Mouse (Mus musculus): ENCODE results near the gene Fanci. TPM values are rescaled to one million over a fixed set of nuclear protein-coding genes. Genes with fewer than 3 reads are reported as not detected.

Gene Fanci
- polyA plus RNA-seq (2015; fragmentation: Nextera tagmentation; extraction: Ambion mirVana), result 1.2 TPM in 2 replicates

DNA sequence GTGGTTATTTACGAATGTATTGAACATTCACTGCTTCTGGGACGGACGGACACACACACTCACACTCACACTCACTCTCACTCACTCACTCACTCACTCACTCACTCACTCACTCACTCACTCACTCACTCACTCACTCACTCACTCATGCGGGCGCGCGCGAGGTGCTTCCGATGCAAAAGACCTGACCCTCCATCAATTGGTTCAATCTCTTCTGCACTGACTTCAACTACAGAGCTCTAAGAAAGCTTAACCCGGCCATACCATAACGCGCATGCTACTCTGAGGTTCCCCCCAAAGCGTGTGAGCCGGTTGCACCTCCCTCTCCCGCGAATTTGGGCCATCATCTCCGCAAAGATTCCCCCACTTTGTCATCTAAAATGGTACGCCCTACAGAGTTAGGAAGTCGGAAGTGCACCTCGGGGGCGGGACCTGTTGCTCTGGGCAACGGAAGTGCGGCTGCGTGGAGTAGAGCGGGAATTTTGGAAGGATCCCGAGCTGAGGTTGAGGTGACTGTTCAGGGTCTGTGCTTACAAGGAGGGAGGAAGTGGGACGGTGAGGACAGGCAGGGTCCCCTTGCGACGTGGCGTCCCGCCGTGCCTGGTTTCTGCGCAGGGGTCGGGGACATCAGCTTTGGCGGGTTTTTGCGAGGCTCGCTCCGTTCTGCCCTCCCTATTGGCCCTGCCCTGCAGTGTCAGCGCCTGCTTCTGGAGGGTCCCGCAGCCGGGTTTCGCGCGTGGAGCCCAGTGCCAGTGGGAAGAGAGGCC, at the start of gene Fanci:
Gene Fanci (plus strand): TSS at position 47 of the 767 bp plus-strand sequence.
- Histone ChIP-seq H3K4me2 (replicated peaks; ENCODE audit: low read depth) (peak within 1 kb of the TSS; percentile 81), H3K36me3 (ENCODE audit: control insufficient read depth, insufficient read depth) (no peaks in the 10 kb centered on the region), H3K27me3 (replicated peaks; ENCODE audit: control insufficient read depth, insufficient read depth, low read length) (no peaks in the 10 kb centered on the region), H3K9me3 (ENCODE audit: control insufficient read depth) (no peaks in the 10 kb centered on the region), H3K9ac (ENCODE audit: low read depth, low read length) (peak within 1 kb of the TSS; percentile 53), H3K4me3 (ENCODE audit: low read depth, low read length) (peak within 1 kb of the TSS; percentile 51), H3K4me1 (replicated peaks; ENCODE audit: control insufficient read depth, insufficient read depth, low read length) (no peaks in the 10 kb centered on the region), H3K27ac (ENCODE audit: low read depth, low read length) (peak within 1 kb of the TSS; percentile 69)
- TF ChIP-seq CTCF (IDR thresholded peaks at IDR 0.05; ENCODE audit: low read depth), result no peak
- WGBS, result under 1% methylated on average over 44 of the region's 44 CpGs
- ATAC-seq, result peak; percentile 91

- peak; percentile 79 for TF ChIP-seq CTCF (IDR thresholded peaks at IDR 0.05; ENCODE audit: low read depth)
- ATAC-seq, result no peak
- 55% methylated on average over 4 of the region's 4 CpGs for WGBS
- Histone ChIP-seq H3K27ac (ENCODE audit: low read depth, low read length) (no peak overlapping the region), H3K9me3 (ENCODE audit: control insufficient read depth) (no peaks in the 10 kb centered on the region), H3K4me3 (ENCODE audit: low read depth, low read length) (no peak overlapping the region), H3K4me1 (replicated peaks; ENCODE audit: control insufficient read depth, insufficient read depth, low read length) (no peaks in the 10 kb centered on the region), H3K9ac (ENCODE audit: low read depth, low read length) (no peak overlapping the region), H3K36me3 (ENCODE audit: control insufficient read depth, insufficient read depth) (peaks cover 47% of the 10 kb centered on the region), H3K27me3 (replicated peaks; ENCODE audit: control insufficient read depth, insufficient read depth, low read length) (no peaks in the 10 kb centered on the region), H3K4me2 (replicated peaks; ENCODE audit: low read depth) (no peak overlapping the region)
Observed at GRCm38 (mm10) chr7:79345902-79346301, 45.8 kb upstream of the Fanci start.

GRCm38 (mm10) chr7:79346555-79347075, 45.1 kb upstream of the Fanci start:
- no peak for TF ChIP-seq CTCF (IDR thresholded peaks at IDR 0.05; ENCODE audit: low read depth)
- ATAC-seq, result no peak
- no peak overlapping the region for H3K9ac ChIP-seq (ENCODE audit: low read depth, low read length)
- no peaks in the 10 kb centered on the region for H3K9me3 ChIP-seq (ENCODE audit: control insufficient read depth)
- no peak overlapping the region for H3K4me3 ChIP-seq (ENCODE audit: low read depth, low read length)
- no peak overlapping the region for H3K27ac ChIP-seq (ENCODE audit: low read depth, low read length)
- peaks cover 54% of the 10 kb centered on the region for H3K36me3 ChIP-seq (ENCODE audit: control insufficient read depth, insufficient read depth)
- no peak overlapping the region for H3K4me2 ChIP-seq (replicated peaks; ENCODE audit: low read depth)
- H3K27me3 ChIP-seq (replicated peaks; ENCODE audit: control insufficient read depth, insufficient read depth, low read length), result no peaks in the 10 kb centered on the region
- 79% methylated on average over 8 of the region's 8 CpGs for WGBS
- H3K4me1 ChIP-seq (replicated peaks; ENCODE audit: control insufficient read depth, insufficient read depth, low read length), result no peaks in the 10 kb centered on the region

DNA sequence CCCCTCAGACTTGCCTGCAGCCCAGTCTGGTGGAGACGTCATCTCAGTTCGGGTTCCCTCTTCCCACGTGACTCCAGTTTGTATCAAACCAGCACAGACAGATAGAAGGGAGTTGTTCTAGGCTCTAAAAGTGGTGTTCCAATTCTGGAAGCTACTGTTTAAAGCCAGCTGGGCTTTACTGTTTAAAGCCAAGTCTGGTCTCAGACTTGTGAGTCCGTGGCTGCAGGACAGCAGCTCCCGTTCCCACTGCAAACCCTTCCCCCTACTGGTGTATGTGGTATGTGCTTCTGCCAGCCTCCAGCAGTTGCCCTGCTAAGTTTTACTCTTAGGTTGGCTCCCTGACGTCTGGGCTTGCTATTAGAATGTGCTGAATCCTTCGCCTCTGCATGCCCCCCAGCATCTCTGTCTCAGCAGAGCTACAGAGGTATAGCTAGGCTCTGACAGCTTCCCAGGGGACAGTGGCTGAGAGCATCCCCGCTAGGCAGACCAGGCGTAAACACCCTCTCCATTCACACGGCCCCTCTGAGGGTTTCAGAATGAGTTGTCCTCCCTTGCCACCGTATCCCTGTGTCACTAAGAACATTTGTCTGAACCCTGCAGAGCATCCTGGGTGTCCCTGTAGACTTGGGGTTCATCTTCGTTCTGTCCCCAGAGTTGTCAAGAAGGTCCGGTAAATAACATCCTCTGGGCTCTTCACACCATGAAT, 44.5 kb upstream of the Fanci start:
- H3K4me2 ChIP-seq (replicated peaks; ENCODE audit: low read depth), result no peak overlapping the region
- peaks cover 60% of the 10 kb centered on the region for H3K36me3 ChIP-seq (ENCODE audit: control insufficient read depth, insufficient read depth)
- no peak overlapping the region for H3K4me3 ChIP-seq (ENCODE audit: low read depth, low read length)
- H3K27me3 ChIP-seq (replicated peaks; ENCODE audit: control insufficient read depth, insufficient read depth, low read length), result no peaks in the 10 kb centered on the region
- TF ChIP-seq CTCF (IDR thresholded peaks at IDR 0.05; ENCODE audit: low read depth), result peak; percentile 26; the same call in 1 of the 2 replicates
- H3K27ac ChIP-seq (ENCODE audit: low read depth, low read length), result no peak overlapping the region
- ATAC-seq, result no peak
- H3K9ac ChIP-seq (ENCODE audit: low read depth, low read length), result no peak overlapping the region
- H3K9me3 ChIP-seq (ENCODE audit: control insufficient read depth), result no peaks in the 10 kb centered on the region
- H3K4me1 ChIP-seq (replicated peaks; ENCODE audit: control insufficient read depth, insufficient read depth, low read length), result no peaks in the 10 kb centered on the region
- whole genome bisulfite sequencing, result 82% methylated on average over 13 of the region's 13 CpGs

- Histone ChIP-seq H3K36me3 (ENCODE audit: control insufficient read depth, insufficient read depth) (peaks cover 62% of the 10 kb centered on the region), H3K9ac (ENCODE audit: low read depth, low read length) (no peak overlapping the region), H3K27me3 (replicated peaks; ENCODE audit: control insufficient read depth, insufficient read depth, low read length) (no peaks in the 10 kb centered on the region), H3K4me1 (replicated peaks; ENCODE audit: control insufficient read depth, insufficient read depth, low read length) (no peaks in the 10 kb centered on the region), H3K27ac (ENCODE audit: low read depth, low read length) (no peak overlapping the region), H3K4me3 (ENCODE audit: low read depth, low read length) (no peak overlapping the region), H3K4me2 (replicated peaks; ENCODE audit: low read depth) (no peak overlapping the region), H3K9me3 (ENCODE audit: control insufficient read depth) (no peaks in the 10 kb centered on the region)
- WGBS, result 91% methylated on average over 8 of the region's 8 CpGs
- TF ChIP-seq CTCF (IDR thresholded peaks at IDR 0.05; ENCODE audit: low read depth), result no peak
- ATAC-seq, result no peak
Observed at GRCm38 (mm10) chr7:79348816-79349215, 42.9 kb upstream of the Fanci start.

- Histone ChIP-seq H3K9ac (ENCODE audit: low read depth, low read length) (no peak overlapping the region), H3K27ac (ENCODE audit: low read depth, low read length) (no peak overlapping the region), H3K36me3 (ENCODE audit: control insufficient read depth, insufficient read depth) (peaks cover 71% of the 10 kb centered on the region), H3K4me2 (replicated peaks; ENCODE audit: low read depth) (no peak overlapping the region), H3K27me3 (replicated peaks; ENCODE audit: control insufficient read depth, insufficient read depth, low read length) (no peaks in the 10 kb centered on the region), H3K9me3 (ENCODE audit: control insufficient read depth) (no peaks in the 10 kb centered on the region), H3K4me3 (ENCODE audit: low read depth, low read length) (no peak overlapping the region), H3K4me1 (replicated peaks; ENCODE audit: control insufficient read depth, insufficient read depth, low read length) (no peaks in the 10 kb centered on the region)
- TF ChIP-seq CTCF (IDR thresholded peaks at IDR 0.05; ENCODE audit: low read depth), result peak; percentile 96
- 0 out of 2 replicates have a peak, but pooled peaks have one; percentile 46 for ATAC-seq
- 39% methylated on average over 12 of the region's 12 CpGs for WGBS
Observed at GRCm38 (mm10) chr7:79349738-79350386, 41.9 kb upstream of the Fanci start.
